Mouse (Mus musculus) bone marrow macrophage, adult 2 months (primary cell): ENCODE measurements around the gene Gm4869.

Source experiments
- CTCF ChIP-seq: IDR thresholded peaks from 2 replicates; pipeline ENCODE4 v1.5.1; 2012; ENCODE audit warnings: low read depth, mild to moderate bottlenecking, low read length, moderate library complexity
- POLR2A ChIP-seq: IDR thresholded peaks from 2 replicates; pipeline ENCODE4 v1.6.1; 2012; ENCODE audit warnings: mild to moderate bottlenecking, low read depth, low read length, borderline replicate concordance

DNA sequence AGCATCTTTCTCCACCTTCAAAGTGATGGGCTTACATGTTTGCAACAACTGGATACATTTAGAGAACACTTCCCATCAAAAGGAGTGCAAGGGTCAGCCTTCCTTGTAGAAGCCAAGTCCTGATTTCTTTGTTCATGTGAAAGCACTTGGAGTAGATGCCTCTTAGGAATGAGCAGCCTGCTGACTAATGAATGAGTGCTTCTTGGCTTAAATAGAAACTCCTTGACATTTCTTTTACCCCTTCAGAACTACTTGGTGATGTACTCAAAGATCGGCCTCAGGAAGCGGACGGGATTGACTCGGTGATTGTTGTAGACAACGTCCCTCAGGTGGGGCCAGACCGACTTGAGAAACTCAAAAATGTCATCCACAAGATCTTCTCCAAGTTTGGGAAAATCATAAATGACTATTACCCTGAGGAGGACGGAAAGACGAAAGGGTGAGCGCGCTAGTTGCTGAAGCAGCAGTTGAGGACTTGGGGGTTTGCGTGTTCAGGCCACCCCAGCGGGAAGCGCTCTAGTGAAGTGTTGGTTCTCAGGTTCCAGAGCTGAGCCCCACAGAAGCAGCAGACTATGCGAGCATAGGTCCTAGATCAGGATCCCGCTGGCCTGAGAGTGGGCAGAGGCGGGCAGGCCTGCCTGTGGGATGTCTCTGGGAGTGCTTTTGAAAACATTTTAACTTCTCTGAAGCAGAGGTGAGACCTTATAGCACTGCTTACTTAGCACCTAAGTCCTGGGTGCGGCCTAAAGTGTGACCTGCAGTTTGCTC lies 20.2 kb upstream of the Gm4869 start:
- TF ChIP-seq CTCF (no peak), POLR2A (no peak)
